Mouse (Mus musculus) myocyte (in vitro differentiated cells): ENCODE results near the gene Maco1. TPM values are rescaled to one million over a fixed set of nuclear protein-coding genes. Genes with fewer than 3 reads are reported as not detected.

Source experiments
- H3K27me3 ChIP-seq: one replicate; pipeline ENCODE4 v1.6.1; 2011; ENCODE audit not compliant: control insufficient read depth, insufficient read depth, insufficient read length
- H3K36me3 ChIP-seq: one replicate; pipeline ENCODE4 v1.6.1; 2011; ENCODE audit not compliant: control insufficient read depth, insufficient read depth
- H3K4me2 ChIP-seq: one replicate; pipeline ENCODE4 v1.6.1; 2011; ENCODE audit warnings: low read depth, control low read depth
- H3K4me3 ChIP-seq: one replicate; pipeline ENCODE4 v1.5.1; 2011; ENCODE audit warnings: mild to moderate bottlenecking, control low read depth, moderate library complexity
- H3K79me2 ChIP-seq: one replicate; pipeline ENCODE4 v1.6.1; 2011; ENCODE audit not compliant: control insufficient read depth, insufficient read depth
- H3ac ChIP-seq: one replicate; pipeline ENCODE4 v1.6.1; 2011; ENCODE audit not compliant: control insufficient read depth, insufficient read length
- CEBPB ChIP-seq: IDR thresholded peaks from 2 replicates; pipeline ENCODE4 v1.6.1; 2011; ENCODE audit warnings: mild to moderate bottlenecking, moderate library complexity; ENCODE audit not compliant: poor library complexity, insufficient read depth, severe bottlenecking
- E2F4 ChIP-seq: IDR thresholded peaks from one replicate; pipeline ENCODE4 v1.6.1; 2011; ENCODE audit warnings: mild to moderate bottlenecking, control low read depth, moderate library complexity; ENCODE audit not compliant: insufficient read depth
- MAX ChIP-seq: IDR thresholded peaks from one replicate; pipeline ENCODE4 v1.6.1; 2011; ENCODE audit warnings: low read depth, mild to moderate bottlenecking, control low read depth
- MYOD1 ChIP-seq, 3 experiments: IDR thresholded peaks; one replicate each; pipeline ENCODE4 v1.6.1; 2011; ENCODE audit warnings: control low read depth in 2 of 3, low read depth in 2 of 3, mild to moderate bottlenecking in 2 of 3, moderate library complexity in 1 of 3; ENCODE audit not compliant: insufficient read length in 2 of 3, control insufficient read depth in 1 of 3
- MYOG ChIP-seq, 3 experiments: IDR thresholded peaks; one replicate each; pipeline ENCODE4 v1.6.1; 2011; ENCODE audit warnings: control low read depth in 2 of 3, low read depth in 2 of 3, mild to moderate bottlenecking in 2 of 3; ENCODE audit not compliant: insufficient read length in 2 of 3, control insufficient read depth in 1 of 3, insufficient read depth in 1 of 3
- POLR2A ChIP-seq: IDR thresholded peaks from one replicate; pipeline ENCODE4 v1.6.1; 2011; ENCODE audit warnings: low read depth, mild to moderate bottlenecking, control low read depth, moderate library complexity; ENCODE audit not compliant: insufficient read length
- POLR2AphosphoS2 ChIP-seq: IDR thresholded peaks from one replicate; pipeline ENCODE4 v1.6.1; 2011; ENCODE audit warnings: low read depth, control low read depth; ENCODE audit not compliant: insufficient read length
- REST ChIP-seq: IDR thresholded peaks from one replicate; pipeline ENCODE4 v1.6.1; 2011; ENCODE audit warnings: mild to moderate bottlenecking, control low read depth, moderate library complexity; ENCODE audit not compliant: insufficient read depth, insufficient read length
- SRF ChIP-seq: IDR thresholded peaks from one replicate; pipeline ENCODE4 v1.6.1; 2011; ENCODE audit warnings: low read depth; ENCODE audit not compliant: control insufficient read depth, insufficient read length
- TCF12 ChIP-seq: IDR thresholded peaks from one replicate; pipeline ENCODE4 v1.6.1; 2011; ENCODE audit warnings: mild to moderate bottlenecking, control low read depth; ENCODE audit not compliant: poor library complexity, insufficient read depth, severe bottlenecking
- TCF3 ChIP-seq: IDR thresholded peaks from one replicate; pipeline ENCODE4 v1.6.1; 2011; ENCODE audit warnings: low read depth, control low read depth; ENCODE audit not compliant: insufficient read length
- USF1 ChIP-seq: IDR thresholded peaks from one replicate; pipeline ENCODE4 v1.6.1; 2011; ENCODE audit warnings: low read depth, mild to moderate bottlenecking, control low read depth, moderate library complexity
- polyA plus RNA-seq: library from polyadenylated mRNA; unstranded; fragments of >200 nt; fragmentation: generic; extraction: Trizol; gene quantifications from one replicate; pipeline ENCODE4 v1.2.1, GENCODE M21; 2012; ENCODE audit warnings: missing spikeins

Gene Maco1
- polyA plus RNA-seq, 1 experiment, result 19.6 TPM

DNA sequence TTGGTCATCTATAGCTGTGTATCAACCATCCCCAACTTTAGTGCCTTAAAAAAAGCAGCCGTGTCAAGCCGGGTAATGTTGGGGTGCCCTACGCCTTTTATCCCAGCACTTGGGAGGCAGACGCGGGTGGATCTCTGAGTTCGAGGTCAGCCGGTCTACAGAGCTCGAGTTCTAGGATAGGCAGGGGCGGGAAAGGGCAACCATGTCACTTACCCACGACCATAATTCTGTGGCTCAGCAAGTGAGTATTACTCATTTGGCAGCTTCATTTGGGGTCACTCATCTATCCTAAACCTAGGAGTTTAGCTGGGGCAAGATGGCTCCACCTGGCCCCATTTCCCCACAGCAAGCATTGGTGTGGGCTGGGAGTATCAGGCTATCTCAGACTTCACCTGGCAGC, 14.9 kb upstream of the Maco1 start:
- Histone ChIP-seq H3ac (no peak overlapping the region), H3K27me3 (peaks cover 19% of the 10 kb centered on the region), H3K36me3 (no peaks in the 10 kb centered on the region), H3K4me2 (no peak overlapping the region), H3K4me3 (no peak overlapping the region), H3K79me2 (no peaks in the 10 kb centered on the region)
- TF ChIP-seq CEBPB, result no peak
- TF ChIP-seq E2F4, result no peak

GRCm38 (mm10) chr4:134867661-134868060, 14.5 kb upstream of the Maco1 start:
- Histone ChIP-seq H3K4me3 (no peak overlapping the region), H3K4me2 (no peak overlapping the region), H3K79me2 (no peaks in the 10 kb centered on the region), H3K36me3 (no peaks in the 10 kb centered on the region), H3ac (no peak overlapping the region), H3K27me3 (peaks cover 19% of the 10 kb centered on the region)
- TF ChIP-seq TCF12 (no peak), MYOD1 (IDR thresholded peaks at IDR 0.05; ENCODE audit: control insufficient read depth in 1 of 3, insufficient read length in 2 of 3, low read depth in 2 of 3) (no peak), MYOG (IDR thresholded peaks at IDR 0.05; ENCODE audit: control insufficient read depth in 1 of 3, insufficient read depth in 1 of 3, insufficient read length in 2 of 3, low read depth in 2 of 3) (no peak)

DNA sequence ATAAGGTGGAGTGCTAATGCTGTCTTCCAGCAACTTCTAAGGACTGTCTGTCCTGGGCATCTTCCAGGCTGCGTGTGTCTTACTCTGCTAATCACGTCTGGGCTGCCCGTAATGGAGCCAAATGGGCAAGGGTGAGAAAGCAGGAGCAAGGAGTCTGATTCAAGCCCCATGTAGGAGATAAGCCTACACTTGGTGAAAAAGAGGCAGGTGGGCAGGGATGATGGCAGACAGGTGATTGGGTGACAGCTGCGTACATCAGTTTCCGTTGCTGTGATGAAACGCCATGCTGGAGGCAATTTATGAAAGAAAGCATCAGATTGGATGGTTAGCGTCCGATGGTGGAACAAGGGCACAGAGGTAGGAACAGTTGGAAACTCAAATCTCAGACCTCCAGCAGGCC, 14.1 kb upstream of the Maco1 start:
- no peak overlapping the region for H3ac ChIP-seq
- TF ChIP-seq SRF (no peak), POLR2A (no peak), REST (no peak), E2F4 (no peak), MAX (no peak), MYOG (IDR thresholded peaks at IDR 0.05; ENCODE audit: control insufficient read depth in 1 of 3, insufficient read depth in 1 of 3, insufficient read length in 2 of 3, low read depth in 2 of 3) (no peak), TCF12 (no peak), MYOD1 (IDR thresholded peaks at IDR 0.05; ENCODE audit: control insufficient read depth in 1 of 3, insufficient read length in 2 of 3, low read depth in 2 of 3) (no peak), POLR2AphosphoS2 (no peak), TCF3 (no peak), CEBPB (no peak)
- no peaks in the 10 kb centered on the region for H3K36me3 ChIP-seq
- no peak overlapping the region for H3K4me2 ChIP-seq
- H3K4me3 ChIP-seq, result no peak overlapping the region
- peaks cover 19% of the 10 kb centered on the region for H3K27me3 ChIP-seq
- no peaks in the 10 kb centered on the region for H3K79me2 ChIP-seq

GRCm38 (mm10) chr4:134865789-134866188, 12.6 kb upstream of the Maco1 start:
- H3K36me3 ChIP-seq, result no peaks in the 10 kb centered on the region
- TF ChIP-seq MAX (no peak), REST (no peak), POLR2AphosphoS2 (no peak), MYOD1 (IDR thresholded peaks at IDR 0.05; ENCODE audit: control insufficient read depth in 1 of 3, insufficient read length in 2 of 3, low read depth in 2 of 3) (no peak), POLR2A (no peak)
- H3K4me3 ChIP-seq, result no peak overlapping the region
- peaks cover 19% of the 10 kb centered on the region for H3K27me3 ChIP-seq
- H3ac ChIP-seq, result no peak overlapping the region
- H3K79me2 ChIP-seq, result no peaks in the 10 kb centered on the region
- H3K4me2 ChIP-seq, result no peak overlapping the region

DNA sequence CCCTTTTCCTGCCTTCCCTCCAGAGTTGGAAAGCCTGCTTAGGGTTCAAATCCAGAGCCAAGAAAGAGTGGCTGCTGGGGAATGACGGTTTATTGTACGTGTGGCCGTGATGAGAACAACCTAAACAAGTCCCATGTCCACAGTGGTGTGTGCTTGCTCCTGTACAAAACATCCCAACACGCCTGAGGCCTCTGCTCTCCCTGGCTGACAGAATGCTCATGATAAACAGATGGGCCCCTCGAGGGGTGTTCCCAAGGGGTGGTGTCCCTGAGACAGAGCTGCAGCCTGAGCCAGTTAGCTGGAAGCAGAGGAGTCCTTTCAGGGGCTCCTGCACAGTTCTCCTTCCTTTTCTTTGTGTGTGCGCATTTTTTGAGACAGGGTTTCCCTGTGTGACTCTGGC, 12.2 kb upstream of the Maco1 start:
- Histone ChIP-seq H3K27me3 (peaks cover 23% of the 10 kb centered on the region), H3K4me3 (no peak overlapping the region), H3K36me3 (no peaks in the 10 kb centered on the region), H3K79me2 (no peaks in the 10 kb centered on the region), H3K4me2 (no peak overlapping the region), H3ac (no peak overlapping the region)
- TF ChIP-seq TCF3 (no peak), TCF12 (no peak), MAX (no peak), CEBPB (no peak), USF1 (no peak), MYOD1 (IDR thresholded peaks at IDR 0.05; ENCODE audit: control insufficient read depth in 1 of 3, insufficient read length in 2 of 3, low read depth in 2 of 3) (no peak), E2F4 (no peak), POLR2AphosphoS2 (no peak), REST (no peak), MYOG (IDR thresholded peaks at IDR 0.05; ENCODE audit: control insufficient read depth in 1 of 3, insufficient read depth in 1 of 3, insufficient read length in 2 of 3, low read depth in 2 of 3) (no peak), POLR2A (no peak), SRF (no peak)
